Mouse (Mus musculus) erythroblast, embryonic 14.5 days (primary cell): ENCODE results near the gene Gnas.

Experiments used
- GATA1 ChIP-seq: IDR thresholded peaks from 2 replicates; pipeline ENCODE4 v1.6.1; 2012; ENCODE audit warnings: low read length, inconsistent platforms, mixed read lengths
- TAL1 ChIP-seq: IDR thresholded peaks from 3 replicates; pipeline ENCODE4 v1.6.1; 2012; ENCODE audit warnings: low read length, inconsistent platforms, mixed read lengths

- TF ChIP-seq GATA1 (no peak), TAL1 (no peak)
These were observed 45.8 kb downstream of the Gnas start for GRCm38 (mm10) chr2:174329663-174330615.
